Mouse (Mus musculus) stomach, embryonic 14.5 days (tissue): ENCODE data around the gene Fnbp4. TPM values are rescaled to one million over a fixed set of nuclear protein-coding genes. Genes with fewer than 3 reads are reported as not detected.

Source experiments
- ATAC-seq: fragments of 200-750 bp; cut with Nextera tagmentation; 2 replicates; pipeline ENCODE4 v1.8.0; 2017; ENCODE audit warnings: low read depth, moderate TSS enrichment; ENCODE audit not compliant: insufficient number of reproducible peaks, insufficient read depth, low FRiP score
- H3K27ac ChIP-seq: fragments of 300-500 bp; sonication (generic); 2 replicates; pipeline ENCODE4 v1.5.1; 2014; ENCODE audit warnings: mild to moderate bottlenecking, low read length, moderate library complexity, mixed read lengths
- H3K27me3 ChIP-seq: fragments of 300-500 bp; sonication (generic); 2 replicates; pipeline ENCODE4 v1.6.1; 2014; ENCODE audit warnings: low read length, control low read depth, mixed read lengths; ENCODE audit not compliant: control insufficient read depth, insufficient read depth
- H3K36me3 ChIP-seq: fragments of 300-500 bp; sonication (generic); 2 replicates; pipeline ENCODE4 v1.6.1; 2014; ENCODE audit warnings: mild to moderate bottlenecking, control low read depth, low read length, moderate library complexity, mixed read lengths; ENCODE audit not compliant: control insufficient read depth, insufficient read depth
- H3K4me1 ChIP-seq: fragments of 300-500 bp; sonication (generic); 2 replicates; pipeline ENCODE4 v1.6.1; 2014; ENCODE audit warnings: low read length, control low read depth, mixed read lengths; ENCODE audit not compliant: control insufficient read depth, insufficient read depth
- H3K4me2 ChIP-seq: fragments of 300-500 bp; sonication (generic); replicated peaks from 2 replicates; pipeline ENCODE4 v1.6.1; 2014; ENCODE audit warnings: low read depth, low read length, control low read depth
- H3K4me3 ChIP-seq: fragments of 300-500 bp; sonication (generic); 2 replicates; pipeline ENCODE4 v1.5.1; 2014; ENCODE audit warnings: low read depth, low read length, control low read depth
- H3K9ac ChIP-seq: fragments of 300-500 bp; sonication (generic); replicated peaks from 2 replicates; pipeline ENCODE4 v1.6.1; 2014; ENCODE audit warnings: low read depth, mild to moderate bottlenecking, control low read depth, low read length, moderate library complexity, mixed read lengths
- H3K9me3 ChIP-seq: fragments of 300-500 bp; sonication (generic); 2 replicates; pipeline ENCODE4 v1.6.1; 2016; ENCODE audit warnings: low read depth, low read length, control low read depth; ENCODE audit not compliant: control insufficient read depth
- WGBS: fragments of 180-500 bp; shearing (Covaris S2); extraction: QIAGEN DNeasy Blood & Tissue Kit; methylation state at CpG from one replicate; pipeline ENCODE4 v1.1.7; 2014; 5-methylcytosine and 5-hydroxymethylcytosine counted together
- polyA plus RNA-seq: library from polyadenylated mRNA; unstranded; fragments of >200 nt; fragmentation: Nextera tagmentation; extraction: Ambion mirVana; gene quantifications from 2 replicates; pipeline ENCODE4 v1.2.1, GENCODE M21; 2014

Fnbp4 gene
- polyA plus RNA-seq, 1 experiment from 2014 or later = 112 TPM

- Histone ChIP-seq H3K9ac (no peak overlapping the region), H3K9me3 (no peaks in the 10 kb centered on the region), H3K27ac (no peak overlapping the region), H3K4me2 (no peak overlapping the region), H3K4me3 (no peak overlapping the region), H3K27me3 (no peaks in the 10 kb centered on the region), H3K4me1 (no peaks in the 10 kb centered on the region), H3K36me3 (no peaks in the 10 kb centered on the region)
- 53% methylated on average over 7 of the region's 7 CpGs for whole genome bisulfite sequencing
- ATAC-seq = no peak
These were observed 83.6 kb downstream of the Fnbp4 start for GRCm38 (mm10) chr2:90828739-90829138.

Other genes starting within 250 kb of the Fnbp4 start
- 6.0 and 7.7 TPM in 2 replicates for gene Ptprj, start 164.7 kb upstream of the Fnbp4 start, polyA plus RNA-seq
- gene Nup160, start 68.2 kb upstream of the Fnbp4 start, polyA plus RNA-seq = 50.3 and 55.7 TPM in 2 replicates
- 0.57 and 0.68 TPM in 2 replicates for gene Agbl2, start 37.4 kb downstream of the Fnbp4 start, polyA plus RNA-seq
- 226 and 234 TPM in 2 replicates for gene Mtch2, start 101.8 kb downstream of the Fnbp4 start, polyA plus RNA-seq
- 10.8 and 12.9 TPM in 2 replicates for gene C1qtnf4, start 140.5 kb downstream of the Fnbp4 start, polyA plus RNA-seq
- 30.3 and 37.0 TPM in 2 replicates for gene Kbtbd4, start 159.4 kb downstream of the Fnbp4 start, polyA plus RNA-seq
- gene Ndufs3, start 159.5 kb downstream of the Fnbp4 start, polyA plus RNA-seq = 216 and 220 TPM in 2 replicates
- 71.0 and 75.1 TPM in 2 replicates for gene Celf1, start 195.0 kb downstream of the Fnbp4 start, polyA plus RNA-seq